15 mouse cellular contexts compared by ENCODE assay signal in genomic region chr4:44062062-44062461, GRCm38 (mm10). TPM values are rescaled to one million over a fixed set of nuclear protein-coding genes. Genes with fewer than 3 reads are reported as not detected.
DNase-seq lines count a peak whose midpoint lies in the region; ATAC-seq and TF ChIP-seq lines count a peak whose summit lies in the region.
"Had no signal": no experiment of that assay in that cellular context is flagged by ENCODE, and none has a peak within 500 bp of the region (broad histone marks: within the 10 kb centered on the region; RNA-seq: fewer than 3 reads in every experiment).

No protein-coding gene starts in this region.

- no peak for TF ChIP-seq POLR2A in embryonic fibroblast, embryonic 13.5 days (IDR thresholded peaks at IDR 0.05; ENCODE audit: low read depth, low read length)

- no peak overlapping the region; the same call in 1 of the 2 replicates for H3K9ac ChIP-seq in liver, embryonic 12.5 days
- no peak overlapping the region for H3K9ac ChIP-seq in liver, postnatal 0 days (replicated peaks)
- H3K9ac ChIP-seq in ES-E14 (ENCODE audit: insufficient read depth, low read depth, low read length, poor library complexity, severe bottlenecking): peak overlapping the region; percentile 49
- H3K9ac ChIP-seq in hindbrain, embryonic 14.5 days: no peak overlapping the region
- H3K9ac ChIP-seq: forebrain, embryonic 15.5 days; heart, embryonic 12.5 days; liver, embryonic 14.5 days; neural tube, embryonic 12.5 days had no signal

- no peaks in the 10 kb centered on the region for H3K9me3 ChIP-seq in liver, embryonic 12.5 days (replicated peaks)
- no peaks in the 10 kb centered on the region for H3K9me3 ChIP-seq in liver, postnatal 0 days (ENCODE audit: low read length)
- H3K9me3 ChIP-seq in ES-E14 (ENCODE audit: control insufficient read depth, insufficient read depth, low read depth, low read length): no peaks in the 10 kb centered on the region
- no peaks in the 10 kb centered on the region for H3K9me3 ChIP-seq in hindbrain, embryonic 14.5 days (ENCODE audit: control insufficient read depth, low read length)
- H3K9me3 ChIP-seq: forebrain, embryonic 15.5 days; heart, embryonic 12.5 days; midbrain, embryonic 10.5 days; neural tube, embryonic 12.5 days had no signal

- in situ Hi-C loops in ES-E14 (cut with MboI; ENCODE audit: low sequenced_read_pairs in 2 of 2, unreplicated experiment in 2 of 2): no loop called here

- H3K4me2 ChIP-seq in liver, embryonic 12.5 days: no peak overlapping the region
- no peak overlapping the region for H3K4me2 ChIP-seq in liver, postnatal 0 days (ENCODE audit: low read depth, low read length)
- H3K4me2 ChIP-seq in hindbrain, embryonic 14.5 days (replicated peaks): no peak overlapping the region
- H3K4me2 ChIP-seq: forebrain, embryonic 15.5 days; heart, embryonic 12.5 days; neural tube, embryonic 12.5 days had no signal

- H3K36me3 ChIP-seq in liver, embryonic 12.5 days: peaks cover 52% of the 10 kb centered on the region
- H3K36me3 ChIP-seq in liver, postnatal 0 days (replicated peaks; ENCODE audit: insufficient read depth, low read length): peaks cover 23% of the 10 kb centered on the region
- peaks cover 3% of the 10 kb centered on the region; the same call in 1 of the 2 replicates for H3K36me3 ChIP-seq in ES-E14 (ENCODE audit: control insufficient read depth, insufficient read depth, low read length, poor library complexity, severe bottlenecking)
- H3K36me3 ChIP-seq in hindbrain, embryonic 14.5 days (replicated peaks; ENCODE audit: control insufficient read depth, insufficient read depth): peaks cover 30% of the 10 kb centered on the region
- H3K36me3 ChIP-seq: forebrain, embryonic 15.5 days; midbrain, embryonic 10.5 days; neural tube, embryonic 12.5 days had no signal

- H3K27ac ChIP-seq in liver, embryonic 12.5 days: peak overlapping the region; percentile 48; the same call in 1 of the 2 replicates
- H3K27ac ChIP-seq in liver, postnatal 0 days (ENCODE audit: low read depth): no peak overlapping the region; the same call in 1 of the 2 replicates
- H3K27ac ChIP-seq in ES-E14 (ENCODE audit: insufficient read depth, low read depth, low read length, poor library complexity, severe bottlenecking): peak overlapping the region; percentile 84
- H3K27ac ChIP-seq in embryonic fibroblast, embryonic 13.5 days (ENCODE audit: insufficient read depth, low read length): peak overlapping the region; percentile 4; the same call in 1 of the 2 replicates
- H3K27ac ChIP-seq in hindbrain, embryonic 14.5 days: no peak overlapping the region
- H3K27ac ChIP-seq: forebrain, embryonic 15.5 days; layer of hippocampus, adult 2 months; liver, embryonic 14.5 days; midbrain, embryonic 10.5 days; neural tube, embryonic 12.5 days had no signal

- H3K4me1 ChIP-seq in liver, embryonic 12.5 days: peaks cover 33% of the 10 kb centered on the region
- no peaks in the 10 kb centered on the region for H3K4me1 ChIP-seq in liver, postnatal 0 days (ENCODE audit: insufficient read depth)
- H3K4me1 ChIP-seq in ES-E14 (ENCODE audit: control insufficient read depth in 2 of 2, insufficient read depth in 2 of 2, low read length in 2 of 2, poor library complexity in 1 of 2): peaks cover 9% of the 10 kb centered on the region in 2 experiments; a peak in 3 of 4 replicates
- H3K4me1 ChIP-seq in embryonic fibroblast, embryonic 13.5 days (ENCODE audit: control insufficient read depth, insufficient read depth, low read length): no peaks in the 10 kb centered on the region
- no peaks in the 10 kb centered on the region for H3K4me1 ChIP-seq in hindbrain, embryonic 14.5 days (replicated peaks; ENCODE audit: control insufficient read depth, insufficient read depth, low read length)

- ATAC-seq in liver, embryonic 12.5 days: no peak
- no peak for ATAC-seq in liver, postnatal 0 days
- no peak for ATAC-seq in hindbrain, embryonic 14.5 days (ENCODE audit: low FRiP score)
- ATAC-seq: forebrain, embryonic 15.5 days; hindbrain, embryonic 16.5 days had no signal

- TF ChIP-seq CTCF in liver, postnatal 0 days (IDR thresholded peaks at IDR 0.05; ENCODE audit: low read depth): no peak
- no peak for TF ChIP-seq CTCF in embryonic fibroblast, embryonic 13.5 days (IDR thresholded peaks at IDR 0.05; ENCODE audit: borderline replicate concordance, insufficient read depth, low read length)

- DNase-seq in adrenal gland, adult (ENCODE audit: inconsistent age in 2 of 2, low spot score in 1 of 2): peak; percentile 57 to 76
- DNase-seq in adrenal gland, postnatal 10 days: no peak
- no peak for DNase-seq in liver, postnatal 0 days
- no peak for DNase-seq in ES-E14 (ENCODE audit: low read depth, low spot score)
- no peak for DNase-seq in hindbrain, embryonic 14.5 days (ENCODE audit: low spot score)
- DNase-seq in c-Kit-positive CD71-positive TER-119-positive erythroid progenitor cells, embryonic 14.5 days (ENCODE audit: low spot score): no peak

- TF ChIP-seq EP300 in liver, postnatal 0 days (IDR thresholded peaks at IDR 0.05; ENCODE audit: low read depth): no peak

- H3K4me3 ChIP-seq in liver, embryonic 12.5 days: no peak overlapping the region
- no peak overlapping the region for H3K4me3 ChIP-seq in liver, postnatal 0 days (ENCODE audit: low read depth, low read length)
- H3K4me3 ChIP-seq in ES-E14 (ENCODE audit: insufficient read depth in 1 of 2, low read depth in 1 of 2, low read length in 2 of 2, poor library complexity in 1 of 2, severe bottlenecking in 1 of 2): 0 out of 4 replicates have a peak overlapping the region, but pooled peaks of 1 of the 2 experiments have one; percentile 14
- no peak overlapping the region for H3K4me3 ChIP-seq in embryonic fibroblast, embryonic 13.5 days (ENCODE audit: insufficient read depth, low read length)
- no peak overlapping the region for H3K4me3 ChIP-seq in hindbrain, embryonic 14.5 days (replicated peaks; ENCODE audit: low read length)
- H3K4me3 ChIP-seq: forebrain, embryonic 15.5 days; heart, embryonic 12.5 days; layer of hippocampus, adult 2 months; midbrain, embryonic 10.5 days; neural tube, embryonic 12.5 days had no signal

- H3K27me3 ChIP-seq in liver, embryonic 12.5 days (replicated peaks): no peaks in the 10 kb centered on the region
- H3K27me3 ChIP-seq in liver, postnatal 0 days (ENCODE audit: insufficient read depth, low read length): no peaks in the 10 kb centered on the region
- H3K27me3 ChIP-seq in hindbrain, embryonic 14.5 days (ENCODE audit: control insufficient read depth, insufficient read depth, low read length): no peaks in the 10 kb centered on the region
- H3K27me3 ChIP-seq: forebrain, embryonic 15.5 days; heart, embryonic 12.5 days; neural tube, embryonic 12.5 days had no signal

- 59% methylated on average over 9 of the region's 9 CpGs for WGBS in liver, embryonic 12.5 days (ENCODE audit: insufficient replicate concordance)
- WGBS in liver, postnatal 0 days (ENCODE audit: insufficient replicate concordance): 41% methylated on average over 9 of the region's 9 CpGs
- WGBS in hindbrain, embryonic 14.5 days: 62% methylated on average over 9 of the region's 9 CpGs

TF ChIP-seq in ES-E14, 5 proteins besides CTCF, POLR2A, EP300 and RAD21:
- TF ChIP-seq MAFK (IDR thresholded peaks at IDR 0.05; ENCODE audit: insufficient read depth, low read depth, low read length): peak; percentile 88
- no peak for TF ChIP-seq HCFC1 (IDR thresholded peaks at IDR 0.05; ENCODE audit: borderline replicate concordance, insufficient read depth, low read length)
- TF ChIP-seq ZC3H11A (IDR thresholded peaks at IDR 0.05; ENCODE audit: borderline replicate concordance, low read depth, low read length): no peak
- TF ChIP-seq ZNF384 (IDR thresholded peaks at IDR 0.05; ENCODE audit: low read depth, low read length): no peak
- no peak for TF ChIP-seq CHD2 (IDR thresholded peaks at IDR 0.05; ENCODE audit: low read depth, low read length)
TF ChIP-seq in ES-E14: peak in this region for 1.

RNA-seq across cellular contexts. Expression of gene Gne, which starts 21.9 kb away (rescaled TPM):
- 10 to 100 TPM; 37.1 to 68.5 TPM for total RNA-seq in adrenal gland, postnatal 10 days (2021)
- polyA plus RNA-seq in liver, embryonic 12.5 days (2016; fragmentation: Nextera tagmentation; extraction: Ambion mirVana): 31.6 and 34.6 TPM in 2 replicates
- 47.5 and 49.5 TPM in 2 replicates for polyA plus RNA-seq in liver, postnatal 0 days (2015; fragmentation: Nextera tagmentation; extraction: Ambion mirVana)
- 17.5 and 20.5 TPM in 2 replicates for total RNA-seq in ES-E14 (2012; rRNA removed)
- 27.8 and 40.1 TPM in 2 replicates for polyA plus RNA-seq in embryonic fibroblast, embryonic 13.5 days (2011; ENCODE audit: insufficient read length, low read depth, missing spikeins)
- 32.1 and 35.1 TPM in 2 replicates for polyA plus RNA-seq in hindbrain, embryonic 14.5 days (2014; fragmentation: Nextera tagmentation; extraction: Ambion mirVana)

RNA-seq across cellular contexts. Expression of gene Clta, which starts 57.8 kb away (rescaled TPM):
- 100 to 1,000 TPM; 156 to 174 TPM for total RNA-seq in adrenal gland, postnatal 10 days (2021)
- polyA plus RNA-seq in liver, embryonic 12.5 days (2016; fragmentation: Nextera tagmentation; extraction: Ambion mirVana): 169 and 172 TPM in 2 replicates
- polyA plus RNA-seq in liver, postnatal 0 days (2015; fragmentation: Nextera tagmentation; extraction: Ambion mirVana): 136 and 144 TPM in 2 replicates
- total RNA-seq in ES-E14 (2012; rRNA removed): 261 and 373 TPM in 2 replicates
- 248 and 249 TPM in 2 replicates for polyA plus RNA-seq in embryonic fibroblast, embryonic 13.5 days (2011; ENCODE audit: insufficient read length, low read depth, missing spikeins)
- polyA plus RNA-seq in hindbrain, embryonic 14.5 days (2014; fragmentation: Nextera tagmentation; extraction: Ambion mirVana): 348 and 365 TPM in 2 replicates

Comparison
In these comparisons a context has a peak if more than half of its experiments do, and no peak if none do; other contexts are left out.
1. DNase-seq: peak in adrenal gland, adult (2 of 2); none in adrenal gland, postnatal 10 days (single experiment), liver, postnatal 0 days (single experiment), ES-E14 (single experiment), hindbrain, embryonic 14.5 days (single experiment) and c-Kit-positive CD71-positive TER-119-positive erythroid progenitor cells, embryonic 14.5 days (single experiment).
2. H3K27ac ChIP-seq: peak in liver, embryonic 12.5 days (single experiment), ES-E14 (single experiment) and embryonic fibroblast, embryonic 13.5 days (single experiment); none in liver, postnatal 0 days (single experiment) and hindbrain, embryonic 14.5 days (single experiment).